Mouse (Mus musculus): ENCODE data around the gene Rnls. TPM values are rescaled to one million over a fixed set of nuclear protein-coding genes. Genes with fewer than 3 reads are reported as not detected.

Rnls gene
- polyA plus RNA-seq, 1 experiment from 2014 or later: 7.6 TPM

DNA sequence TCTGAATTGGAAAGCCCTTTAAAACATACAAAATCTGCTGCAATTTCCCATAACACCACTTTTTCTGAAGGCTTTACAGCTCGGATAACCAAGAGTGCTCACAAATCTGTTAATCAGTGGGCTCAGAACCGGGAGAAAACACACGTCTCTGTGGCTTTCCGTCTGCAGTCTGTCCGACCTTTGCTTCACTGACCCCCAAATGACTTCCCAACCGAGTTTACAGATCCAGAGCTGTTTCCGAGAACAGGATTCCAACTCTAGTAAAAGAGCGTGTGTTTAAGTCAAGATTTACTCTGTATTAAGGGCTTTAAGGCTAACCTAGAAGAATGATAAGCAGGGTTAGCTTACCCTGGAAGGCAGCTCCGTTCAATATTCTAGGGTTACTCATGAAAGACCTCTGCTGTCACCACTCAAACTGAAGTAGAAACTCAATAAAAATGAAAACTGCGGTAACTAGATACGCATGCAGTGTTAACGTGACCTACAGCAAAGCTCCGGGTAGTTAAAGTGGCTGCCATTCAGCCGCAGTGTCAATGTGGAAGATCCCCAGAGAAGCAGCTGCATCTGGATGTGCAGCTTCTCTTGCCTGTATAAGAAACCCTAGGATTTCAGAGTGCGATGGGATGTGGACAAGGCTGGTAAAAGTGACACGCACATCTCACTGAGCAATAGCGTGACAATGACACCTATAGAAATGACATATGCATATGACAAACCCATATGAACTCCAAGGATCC lies 224.4 kb downstream of the Rnls start:
- no peaks in the 10 kb centered on the region for H3K9me3 ChIP-seq
- H3K36me3 ChIP-seq: no peaks in the 10 kb centered on the region
- H3K4me3 ChIP-seq: no peak overlapping the region
- no peak overlapping the region for H3K27ac ChIP-seq
- WGBS: 35% methylated on average over 17 of the region's 17 CpGs
- no peak overlapping the region for H3K9ac ChIP-seq
- ATAC-seq (ENCODE audit: low FRiP score, low read depth): 0 out of 2 replicates have a peak, but pooled peaks have one; percentile 28
- peaks cover 26% of the 10 kb centered on the region for H3K27me3 ChIP-seq
- peak overlapping the region; percentile 37; the same call in 1 of the 2 replicates for H3K4me2 ChIP-seq (replicated peaks)
- peaks cover 8% of the 10 kb centered on the region; the same call in 1 of the 2 replicates for H3K4me1 ChIP-seq

DNA sequence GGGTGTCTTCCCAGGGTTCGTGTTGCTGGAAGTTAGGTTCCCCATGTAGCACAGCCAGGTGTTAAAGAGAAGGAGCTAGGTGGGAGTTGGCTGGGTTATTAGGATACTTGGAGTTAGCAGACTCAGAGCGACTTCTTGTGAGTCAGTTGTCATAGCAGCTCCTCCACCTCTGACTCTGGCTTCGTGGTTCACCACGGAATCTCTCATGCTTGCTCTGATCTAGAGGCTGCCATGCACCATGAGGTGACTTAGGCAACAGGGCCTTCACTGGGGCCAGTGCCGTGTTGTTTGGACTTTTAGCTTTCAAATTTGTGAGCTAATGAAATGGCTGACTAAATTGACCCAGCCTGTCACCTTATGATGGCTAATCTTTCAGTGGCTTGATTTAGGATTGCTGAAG lies 227.3 kb downstream of the Rnls start:
- no peaks in the 10 kb centered on the region for H3K9me3 ChIP-seq
- peaks cover 8% of the 10 kb centered on the region; the same call in 1 of the 2 replicates for H3K4me1 ChIP-seq
- no peak overlapping the region for H3K4me3 ChIP-seq
- no peaks in the 10 kb centered on the region for H3K36me3 ChIP-seq
- 75% methylated on average over 5 of the region's 5 CpGs for WGBS
- H3K9ac ChIP-seq: no peak overlapping the region
- no peak overlapping the region for H3K27ac ChIP-seq
- ATAC-seq (ENCODE audit: low FRiP score, low read depth): no peak
- H3K4me2 ChIP-seq (replicated peaks): no peak overlapping the region
- peaks cover 23% of the 10 kb centered on the region for H3K27me3 ChIP-seq

- no peaks in the 10 kb centered on the region for H3K36me3 ChIP-seq
- H3K4me3 ChIP-seq: no peak overlapping the region
- peaks cover 16% of the 10 kb centered on the region for H3K27me3 ChIP-seq
- no peak overlapping the region for H3K4me2 ChIP-seq (replicated peaks)
- no peak for ATAC-seq (ENCODE audit: low FRiP score, low read depth)
- no peaks in the 10 kb centered on the region for H3K9me3 ChIP-seq
- no peak overlapping the region for H3K27ac ChIP-seq
- H3K9ac ChIP-seq: no peak overlapping the region
- 54% methylated on average over 1 of the region's 1 CpGs for WGBS
- H3K4me1 ChIP-seq: no peaks in the 10 kb centered on the region
Measured at GRCm38 (mm10) chr19:33161903-33162302, 230.2 kb downstream of the Rnls start.

GRCm38 (mm10) chr19:33159897-33160296 lies 232.2 kb downstream of the Rnls start:
- ATAC-seq (ENCODE audit: low FRiP score, low read depth): no peak
- H3K4me2 ChIP-seq (replicated peaks): no peak overlapping the region
- no peaks in the 10 kb centered on the region for H3K36me3 ChIP-seq
- no peak overlapping the region for H3K9ac ChIP-seq
- WGBS: 81% methylated on average over 2 of the region's 2 CpGs
- H3K27ac ChIP-seq: no peak overlapping the region
- H3K4me1 ChIP-seq: no peaks in the 10 kb centered on the region
- H3K4me3 ChIP-seq: no peak overlapping the region
- peaks cover 7% of the 10 kb centered on the region for H3K27me3 ChIP-seq
- no peaks in the 10 kb centered on the region for H3K9me3 ChIP-seq

GRCm38 (mm10) chr19:33159192-33159591 lies 232.9 kb downstream of the Rnls start:
- WGBS: 92% methylated on average over 1 of the region's 1 CpGs
- no peak overlapping the region for H3K9ac ChIP-seq
- H3K4me2 ChIP-seq (replicated peaks): no peak overlapping the region
- H3K36me3 ChIP-seq: no peaks in the 10 kb centered on the region
- no peaks in the 10 kb centered on the region for H3K27me3 ChIP-seq
- ATAC-seq (ENCODE audit: low FRiP score, low read depth): no peak
- no peaks in the 10 kb centered on the region for H3K9me3 ChIP-seq
- no peak overlapping the region for H3K27ac ChIP-seq
- no peak overlapping the region for H3K4me3 ChIP-seq
- H3K4me1 ChIP-seq: no peaks in the 10 kb centered on the region

GRCm38 (mm10) chr19:33158234-33158633 lies 233.9 kb downstream of the Rnls start:
- ATAC-seq (ENCODE audit: low FRiP score, low read depth): no peak
- no peaks in the 10 kb centered on the region for H3K27me3 ChIP-seq
- H3K9me3 ChIP-seq: no peaks in the 10 kb centered on the region
- no peaks in the 10 kb centered on the region for H3K36me3 ChIP-seq
- H3K27ac ChIP-seq: no peak overlapping the region
- no peak overlapping the region for H3K4me2 ChIP-seq (replicated peaks)
- no peaks in the 10 kb centered on the region for H3K4me1 ChIP-seq
- WGBS: 76% methylated on average over 2 of the region's 2 CpGs
- no peak overlapping the region for H3K9ac ChIP-seq
- no peak overlapping the region for H3K4me3 ChIP-seq

DNA sequence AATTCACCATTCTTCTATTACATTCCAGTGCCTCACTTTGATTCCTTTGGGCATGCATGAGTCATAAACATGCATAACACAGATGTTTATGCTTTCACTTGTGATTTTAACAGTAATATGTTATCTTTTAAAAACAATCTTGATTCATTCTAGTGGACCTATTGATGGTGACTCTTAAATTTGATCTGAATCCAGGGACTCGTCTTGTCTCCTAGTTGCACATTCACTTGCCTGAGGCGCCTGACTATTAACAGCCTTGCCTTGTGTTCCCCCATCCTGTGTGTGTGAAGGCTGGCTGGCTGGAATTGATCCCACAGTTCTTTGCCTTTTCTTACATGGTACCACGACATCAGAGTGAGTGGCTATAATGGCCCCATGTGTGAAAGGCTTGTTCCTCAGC lies 243.7 kb downstream of the Rnls start:
- no peaks in the 10 kb centered on the region for H3K27me3 ChIP-seq
- no peak overlapping the region for H3K27ac ChIP-seq
- H3K4me2 ChIP-seq (replicated peaks): no peak overlapping the region
- H3K9ac ChIP-seq: no peak overlapping the region
- H3K36me3 ChIP-seq: no peaks in the 10 kb centered on the region
- H3K4me1 ChIP-seq: no peaks in the 10 kb centered on the region
- WGBS: 75% methylated on average over 3 of the region's 3 CpGs
- H3K9me3 ChIP-seq: no peaks in the 10 kb centered on the region
- ATAC-seq (ENCODE audit: low FRiP score, low read depth): no peak
- H3K4me3 ChIP-seq: no peak overlapping the region

DNA sequence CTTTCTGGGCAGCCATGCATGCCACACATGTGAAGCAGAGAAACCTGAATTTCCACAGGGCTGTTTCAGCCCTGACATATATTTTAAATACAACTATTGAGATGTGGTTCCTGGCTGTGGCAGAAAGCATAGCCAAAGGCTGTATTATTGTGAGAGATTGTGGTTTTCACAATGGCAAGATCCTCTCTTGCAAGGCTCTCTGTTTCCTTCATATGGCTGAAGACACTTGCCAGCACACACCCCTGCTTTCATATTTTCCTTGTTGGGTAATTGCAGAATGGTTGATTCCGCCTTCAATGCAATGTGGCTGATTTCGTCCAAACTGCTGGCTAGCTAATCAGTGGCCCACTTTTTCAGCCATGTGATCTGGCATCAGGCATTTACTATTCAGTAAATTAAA lies 248.9 kb downstream of the Rnls start:
- Histone ChIP-seq H3K36me3 (no peaks in the 10 kb centered on the region), H3K4me2 (replicated peaks) (no peak overlapping the region), H3K9ac (no peak overlapping the region), H3K9me3 (no peaks in the 10 kb centered on the region), H3K27me3 (no peaks in the 10 kb centered on the region), H3K4me3 (no peak overlapping the region), H3K27ac (no peak overlapping the region), H3K4me1 (no peaks in the 10 kb centered on the region)
- no peak for ATAC-seq (ENCODE audit: low FRiP score, low read depth)
- 73% methylated on average over 2 of the region's 2 CpGs for WGBS

GRCm38 (mm10) chr19:33137316-33137715 lies 254.8 kb downstream of the Rnls start:
- Histone ChIP-seq H3K36me3 (no peaks in the 10 kb centered on the region), H3K4me2 (replicated peaks) (no peak overlapping the region), H3K4me3 (no peak overlapping the region), H3K27me3 (0 out of 2 replicates have a peak, but pooled peaks cover 1% of the 10 kb centered on the region), H3K9me3 (no peaks in the 10 kb centered on the region), H3K4me1 (no peaks in the 10 kb centered on the region), H3K9ac (no peak overlapping the region), H3K27ac (no peak overlapping the region)
- 82% methylated on average over 5 of the region's 5 CpGs for WGBS
- ATAC-seq (ENCODE audit: low FRiP score, low read depth): no peak

- WGBS: 91% methylated on average over 6 of the region's 6 CpGs
- H3K4me3 ChIP-seq: no peak overlapping the region
- H3K27me3 ChIP-seq: no peaks in the 10 kb centered on the region
- no peaks in the 10 kb centered on the region for H3K9me3 ChIP-seq
- no peak for ATAC-seq (ENCODE audit: low FRiP score, low read depth)
- H3K4me1 ChIP-seq: no peaks in the 10 kb centered on the region
- no peaks in the 10 kb centered on the region for H3K36me3 ChIP-seq
- H3K27ac ChIP-seq: no peak overlapping the region
- H3K4me2 ChIP-seq (replicated peaks): no peak overlapping the region
- H3K9ac ChIP-seq: no peak overlapping the region
Measured at GRCm38 (mm10) chr19:33122611-33123226, 269.4 kb downstream of the Rnls start.

DNA sequence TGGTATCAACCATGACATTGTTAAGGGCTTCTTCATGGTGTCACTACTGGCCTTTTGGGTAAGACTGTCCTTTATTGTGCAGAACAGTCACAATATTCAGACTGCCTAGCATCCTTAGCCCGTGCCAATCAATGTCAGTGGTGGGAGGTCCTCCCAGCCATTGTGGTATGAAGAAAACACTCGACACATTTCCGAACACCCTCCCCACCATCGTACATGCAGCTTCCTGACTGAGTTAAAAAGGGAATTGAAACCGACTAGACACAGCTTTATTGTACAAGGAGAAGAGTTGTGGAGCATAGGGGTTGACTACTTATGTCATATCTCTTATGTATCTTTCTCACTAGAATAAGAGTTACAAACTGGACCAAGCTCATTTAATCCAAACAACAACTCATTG lies 272.1 kb downstream of the Rnls start:
- Histone ChIP-seq H3K4me3 (no peak overlapping the region), H3K9ac (no peak overlapping the region), H3K9me3 (no peaks in the 10 kb centered on the region), H3K4me1 (no peaks in the 10 kb centered on the region), H3K27me3 (no peaks in the 10 kb centered on the region), H3K27ac (no peak overlapping the region), H3K4me2 (replicated peaks) (no peak overlapping the region), H3K36me3 (no peaks in the 10 kb centered on the region)
- ATAC-seq (ENCODE audit: low FRiP score, low read depth): no peak
- 91% methylated on average over 5 of the region's 5 CpGs for WGBS

DNA sequence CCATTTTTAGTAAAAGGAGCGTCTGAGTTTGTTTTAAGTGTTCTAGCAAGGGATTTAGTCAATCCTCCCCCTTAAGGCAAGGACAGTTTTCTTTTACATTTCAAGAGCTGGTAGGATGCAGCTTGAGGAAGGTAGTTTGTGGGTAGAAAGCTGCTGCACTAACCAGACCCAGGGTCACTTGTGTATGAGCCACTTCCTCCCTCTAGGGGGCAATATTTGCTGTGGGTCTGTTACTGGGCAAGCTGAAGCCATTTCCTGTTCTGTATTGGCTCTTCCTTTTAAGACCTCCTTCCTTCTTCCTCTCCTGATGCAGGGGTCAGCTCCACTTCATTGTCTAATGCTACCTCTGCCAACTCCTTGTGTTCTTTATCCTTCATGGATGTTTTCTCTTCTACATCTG lies 273.2 kb downstream of the Rnls start:
- H3K4me3 ChIP-seq: no peak overlapping the region
- no peaks in the 10 kb centered on the region for H3K36me3 ChIP-seq
- no peaks in the 10 kb centered on the region for H3K9me3 ChIP-seq
- no peak overlapping the region for H3K9ac ChIP-seq
- no peak for ATAC-seq (ENCODE audit: low FRiP score, low read depth)
- no peak overlapping the region for H3K27ac ChIP-seq
- 82% methylated on average over 1 of the region's 1 CpGs for WGBS
- no peak overlapping the region for H3K4me2 ChIP-seq (replicated peaks)
- no peaks in the 10 kb centered on the region for H3K27me3 ChIP-seq
- no peaks in the 10 kb centered on the region for H3K4me1 ChIP-seq
